Mouse (Mus musculus) hindbrain, embryonic 12.5 days (tissue): Measurements from ENCODE around the gene Tmem200b. TPM values are rescaled to one million over a fixed set of nuclear protein-coding genes. Genes with fewer than 3 reads are reported as not detected.

ENCODE experiments used
- ATAC-seq: fragments of 200-750 bp; cut with Nextera tagmentation; 2 replicates; pipeline ENCODE4 v1.8.0; 2017; ENCODE audit warnings: moderate TSS enrichment; ENCODE audit not compliant: low FRiP score
- H3K27ac ChIP-seq: fragments of 300-500 bp; sonication (generic); 2 replicates; pipeline ENCODE4 v1.5.1; 2016; ENCODE audit warnings: mild to moderate bottlenecking
- H3K27me3 ChIP-seq: fragments of 300-500 bp; sonication (generic); 2 replicates; pipeline ENCODE4 v1.6.1; 2016; ENCODE audit warnings: mild to moderate bottlenecking
- H3K36me3 ChIP-seq: fragments of 300-500 bp; sonication (generic); 2 replicates; pipeline ENCODE4 v1.6.1; 2016; ENCODE audit warnings: mild to moderate bottlenecking
- H3K4me1 ChIP-seq: fragments of 300-500 bp; sonication (generic); 2 replicates; pipeline ENCODE4 v1.6.1; 2016
- H3K4me2 ChIP-seq: fragments of 300-500 bp; sonication (generic); replicated peaks from 2 replicates; pipeline ENCODE4 v1.6.1; 2016; ENCODE audit warnings: mild to moderate bottlenecking
- H3K4me3 ChIP-seq: fragments of 300-500 bp; sonication (generic); 2 replicates; pipeline ENCODE4 v1.5.1; 2016; ENCODE audit warnings: mild to moderate bottlenecking
- H3K9ac ChIP-seq: fragments of 300-500 bp; sonication (generic); 2 replicates; pipeline ENCODE4 v1.6.1; 2016; ENCODE audit warnings: mild to moderate bottlenecking, moderate library complexity
- H3K9me3 ChIP-seq: fragments of 300-500 bp; sonication (generic); replicated peaks from 2 replicates; pipeline ENCODE4 v1.6.1; 2016; ENCODE audit warnings: mild to moderate bottlenecking
- WGBS: fragments of 180-500 bp; shearing (Covaris S2); methylation state at CpG from one replicate; pipeline ENCODE4 v1.1.7; 2016; 5-methylcytosine and 5-hydroxymethylcytosine counted together
- polyA plus RNA-seq: library from polyadenylated mRNA; unstranded; fragments of >200 nt; fragmentation: Nextera tagmentation; extraction: Ambion mirVana; gene quantifications from 2 replicates; pipeline ENCODE4 v1.2.1, GENCODE M21; 2016

Gene Tmem200b
- polyA plus RNA-seq, 1 experiment from 2014 or later, result 0.92 TPM

DNA sequence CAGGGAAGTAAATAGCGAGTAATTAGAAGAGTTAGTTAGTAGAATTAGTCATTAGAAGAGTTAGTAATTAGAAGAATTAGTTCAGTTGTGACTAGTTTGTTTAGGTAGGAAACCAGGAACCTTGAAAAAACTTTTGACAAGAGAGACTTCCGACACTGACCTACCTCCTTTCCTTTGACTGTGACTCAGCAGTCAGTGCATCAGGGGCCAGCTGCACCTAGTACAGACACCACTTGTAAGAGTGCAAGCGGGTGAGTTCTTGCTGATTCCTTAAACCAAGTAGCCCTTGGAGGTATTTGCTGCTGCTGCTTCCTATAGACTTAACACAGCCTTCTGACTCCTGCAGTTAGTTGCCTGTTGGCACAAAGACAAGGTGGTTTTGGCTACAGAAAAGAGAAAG is 30.9 kb upstream of the Tmem200b start:
- ATAC-seq, result no peak
- Histone ChIP-seq H3K27me3 (no peaks in the 10 kb centered on the region), H3K9ac (no peak overlapping the region), H3K36me3 (peaks cover 51% of the 10 kb centered on the region), H3K4me2 (no peak overlapping the region), H3K9me3 (no peaks in the 10 kb centered on the region), H3K4me3 (no peak overlapping the region), H3K27ac (no peak overlapping the region), H3K4me1 (no peaks in the 10 kb centered on the region)
- WGBS, result 85% methylated on average over 3 of the region's 3 CpGs

- H3K36me3 ChIP-seq, result peaks cover 82% of the 10 kb centered on the region
- H3K27me3 ChIP-seq, result no peaks in the 10 kb centered on the region
- no peak overlapping the region for H3K9ac ChIP-seq
- ATAC-seq, result no peak
- H3K4me2 ChIP-seq, result no peak overlapping the region
- no peak overlapping the region for H3K27ac ChIP-seq
- H3K4me3 ChIP-seq, result no peak overlapping the region
- H3K9me3 ChIP-seq, result no peaks in the 10 kb centered on the region
- no peaks in the 10 kb centered on the region for H3K4me1 ChIP-seq
- WGBS, result 95% methylated on average over 5 of the region's 5 CpGs
Observed at GRCm38 (mm10) chr4:131897109-131897508, 24.5 kb upstream of the Tmem200b start.

- Histone ChIP-seq H3K9ac (no peak overlapping the region), H3K9me3 (no peaks in the 10 kb centered on the region), H3K4me1 (no peaks in the 10 kb centered on the region), H3K4me3 (no peak overlapping the region), H3K36me3 (peaks cover 82% of the 10 kb centered on the region), H3K4me2 (no peak overlapping the region), H3K27ac (no peak overlapping the region), H3K27me3 (no peaks in the 10 kb centered on the region)
- WGBS, result 96% methylated on average over 8 of the region's 8 CpGs
- ATAC-seq, result no peak
Observed at GRCm38 (mm10) chr4:131897787-131898186, 23.8 kb upstream of the Tmem200b start.

DNA sequence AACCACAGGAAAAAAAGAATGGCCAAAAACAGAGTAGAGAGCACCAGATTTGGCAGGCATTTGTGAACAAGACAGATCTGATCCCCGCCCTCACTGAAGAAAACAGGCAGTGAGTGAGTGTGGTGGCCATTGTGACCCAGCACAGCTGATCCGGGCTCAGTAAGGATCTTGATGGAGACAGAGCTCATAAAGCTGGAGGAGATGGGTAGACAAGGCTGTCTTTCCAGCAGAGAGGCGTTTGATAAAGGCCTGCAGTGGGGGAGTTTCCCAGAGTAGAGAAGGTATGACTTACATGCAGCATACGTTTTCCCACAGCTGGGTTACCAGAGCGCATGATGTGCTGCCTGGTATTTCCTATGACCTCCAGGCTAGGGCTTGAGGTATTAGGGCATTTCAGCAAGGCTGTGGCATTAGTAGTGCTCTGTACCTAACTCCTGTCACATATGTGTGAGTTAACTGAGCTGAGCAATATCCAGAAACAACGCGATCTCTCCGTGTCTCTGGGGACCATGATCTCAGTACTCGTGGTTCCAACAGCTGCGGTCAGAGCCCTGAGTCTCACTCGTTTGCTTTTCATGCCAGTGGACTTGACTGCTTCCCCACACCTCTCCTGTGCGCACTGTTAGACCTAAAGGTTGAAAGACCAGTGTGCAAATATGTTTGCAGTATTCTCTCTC is 22.9 kb upstream of the Tmem200b start:
- Histone ChIP-seq H3K4me2 (no peak overlapping the region), H3K4me3 (no peak overlapping the region), H3K27me3 (no peaks in the 10 kb centered on the region), H3K27ac (no peak overlapping the region), H3K4me1 (no peaks in the 10 kb centered on the region), H3K36me3 (peaks cover 75% of the 10 kb centered on the region), H3K9me3 (no peaks in the 10 kb centered on the region), H3K9ac (no peak overlapping the region)
- 83% methylated on average over 12 of the region's 12 CpGs for WGBS
- ATAC-seq, result no peak

GRCm38 (mm10) chr4:131899180-131899554 is 22.4 kb upstream of the Tmem200b start:
- H3K27me3 ChIP-seq, result no peaks in the 10 kb centered on the region
- H3K4me2 ChIP-seq, result no peak overlapping the region
- no peak overlapping the region for H3K27ac ChIP-seq
- H3K4me1 ChIP-seq, result no peaks in the 10 kb centered on the region
- WGBS, result 92% methylated on average over 6 of the region's 6 CpGs
- no peak for ATAC-seq
- no peak overlapping the region for H3K4me3 ChIP-seq
- H3K9ac ChIP-seq, result no peak overlapping the region
- H3K36me3 ChIP-seq, result peaks cover 74% of the 10 kb centered on the region
- no peaks in the 10 kb centered on the region for H3K9me3 ChIP-seq

- Histone ChIP-seq H3K4me3 (no peak overlapping the region), H3K27ac (no peak overlapping the region), H3K36me3 (peaks cover 77% of the 10 kb centered on the region), H3K9ac (no peak overlapping the region), H3K4me2 (no peak overlapping the region), H3K9me3 (no peaks in the 10 kb centered on the region), H3K27me3 (no peaks in the 10 kb centered on the region), H3K4me1 (no peaks in the 10 kb centered on the region)
- 92% methylated on average over 15 of the region's 15 CpGs for WGBS
- ATAC-seq, result no peak
Observed at GRCm38 (mm10) chr4:131901090-131901489, 20.5 kb upstream of the Tmem200b start.

GRCm38 (mm10) chr4:131904478-131904877 is 17.1 kb upstream of the Tmem200b start:
- no peaks in the 10 kb centered on the region for H3K27me3 ChIP-seq
- H3K9me3 ChIP-seq, result no peaks in the 10 kb centered on the region
- peaks cover 53% of the 10 kb centered on the region for H3K36me3 ChIP-seq
- no peak overlapping the region for H3K27ac ChIP-seq
- H3K4me2 ChIP-seq, result no peak overlapping the region
- no peak overlapping the region for H3K4me3 ChIP-seq
- no peak for ATAC-seq
- H3K4me1 ChIP-seq, result peaks cover 2% of the 10 kb centered on the region
- 55% methylated on average over 8 of the region's 8 CpGs for WGBS
- H3K9ac ChIP-seq, result no peak overlapping the region

- peaks cover 21% of the 10 kb centered on the region for H3K4me1 ChIP-seq
- no peaks in the 10 kb centered on the region for H3K27me3 ChIP-seq
- no peak overlapping the region for H3K27ac ChIP-seq
- 76% methylated on average over 6 of the region's 6 CpGs for whole genome bisulfite sequencing
- H3K9ac ChIP-seq, result no peak overlapping the region
- no peaks in the 10 kb centered on the region for H3K9me3 ChIP-seq
- no peak overlapping the region for H3K4me2 ChIP-seq
- peaks cover 33% of the 10 kb centered on the region for H3K36me3 ChIP-seq
- no peak for ATAC-seq
- H3K4me3 ChIP-seq, result no peak overlapping the region
Observed at GRCm38 (mm10) chr4:131906423-131906822, 15.1 kb upstream of the Tmem200b start.

DNA sequence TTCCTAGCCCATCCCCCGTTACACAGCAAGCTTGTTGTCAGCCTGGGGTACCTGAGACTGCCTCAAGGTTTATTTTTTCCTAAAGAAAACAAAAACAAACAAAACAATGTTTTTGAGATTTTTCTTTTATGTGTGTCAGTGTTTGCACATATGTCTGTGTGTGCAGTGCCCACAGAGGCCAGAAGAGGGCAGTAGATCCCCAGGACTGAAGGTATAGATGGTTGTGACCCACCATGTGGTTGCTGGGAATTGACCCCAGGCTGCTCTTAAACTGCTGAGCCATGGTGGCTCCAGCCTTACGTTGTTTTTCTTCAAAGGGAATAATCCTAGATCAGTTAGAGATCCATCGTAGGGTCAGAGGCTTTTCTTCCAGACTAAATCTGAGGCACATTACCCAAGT is 13.7 kb upstream of the Tmem200b start:
- Histone ChIP-seq H3K9me3 (no peaks in the 10 kb centered on the region), H3K4me3 (no peak overlapping the region), H3K36me3 (peaks cover 20% of the 10 kb centered on the region), H3K4me1 (peaks cover 23% of the 10 kb centered on the region), H3K27me3 (peaks cover 14% of the 10 kb centered on the region), H3K9ac (no peak overlapping the region), H3K27ac (no peak overlapping the region), H3K4me2 (no peak overlapping the region)
- 95% methylated on average over 3 of the region's 3 CpGs for WGBS
- ATAC-seq, result no peak

DNA sequence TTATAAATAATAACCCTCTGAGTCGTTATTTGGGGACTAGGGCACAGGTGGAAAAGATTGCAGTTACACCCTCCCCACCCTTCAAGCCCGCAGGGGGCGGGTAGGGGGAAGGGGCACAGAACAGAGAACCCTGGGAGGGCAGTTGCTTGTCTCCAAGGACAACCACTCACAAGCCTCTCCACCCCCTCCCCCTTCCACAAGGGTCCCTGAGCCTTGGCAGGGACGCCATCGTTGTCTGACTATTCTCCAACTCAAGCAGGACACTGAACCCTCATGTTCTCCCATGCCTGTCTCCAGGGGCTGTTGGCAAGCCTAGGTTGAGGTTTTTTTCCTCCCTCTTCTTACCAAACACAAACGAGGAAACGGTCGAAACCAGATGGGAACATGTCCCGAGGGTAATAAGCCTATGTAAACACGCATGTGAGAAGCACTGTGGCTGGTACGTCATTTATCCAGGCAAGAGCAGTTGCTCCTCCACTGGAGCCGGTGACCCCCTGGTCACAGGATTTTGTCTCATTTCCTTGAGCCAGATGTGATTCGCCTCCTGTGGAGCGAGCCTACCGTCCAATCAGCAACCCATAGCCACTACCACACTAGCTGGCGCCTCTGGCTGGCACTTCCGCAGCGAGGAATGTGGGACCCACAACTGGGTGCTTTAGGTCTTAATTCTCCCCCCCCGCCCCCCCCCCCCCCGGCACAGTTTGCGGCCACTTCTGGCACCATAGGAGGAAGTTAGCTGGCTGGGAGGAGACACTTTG is 11.2 kb upstream of the Tmem200b start:
- no peak overlapping the region for H3K9ac ChIP-seq
- peaks cover 37% of the 10 kb centered on the region for H3K4me1 ChIP-seq
- H3K36me3 ChIP-seq, result peaks cover 4% of the 10 kb centered on the region; the same call in 1 of the 2 replicates
- peak; percentile 45 for ATAC-seq
- peak overlapping the region; percentile 50; the same call in 1 of the 2 replicates for H3K27ac ChIP-seq
- H3K9me3 ChIP-seq, result no peaks in the 10 kb centered on the region
- H3K27me3 ChIP-seq, result peaks cover 30% of the 10 kb centered on the region
- no peak overlapping the region for H3K4me3 ChIP-seq
- H3K4me2 ChIP-seq, result peak overlapping the region; percentile 33
- WGBS, result 12% methylated on average over 18 of the region's 21 CpGs

DNA sequence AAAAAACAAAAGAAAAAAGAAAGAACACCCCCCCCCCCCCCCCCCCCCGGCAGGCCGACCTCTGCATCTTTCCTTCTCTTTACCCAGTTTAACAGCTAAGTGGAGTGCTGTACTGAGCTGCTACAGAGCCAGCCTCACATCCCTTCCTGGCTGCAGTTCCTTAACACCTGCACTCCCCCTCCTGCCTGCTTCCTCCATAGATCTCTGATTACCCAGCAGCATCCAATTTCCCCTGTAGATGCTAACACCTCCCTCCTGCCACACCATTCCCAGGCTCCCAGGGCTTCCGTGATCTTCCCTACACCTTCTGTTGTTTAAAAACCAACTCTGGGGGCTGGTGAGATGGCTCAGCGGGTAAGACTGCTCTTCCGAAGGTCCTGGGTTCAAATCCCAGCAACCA is 10.1 kb upstream of the Tmem200b start:
- H3K9me3 ChIP-seq, result no peaks in the 10 kb centered on the region
- H3K4me2 ChIP-seq, result no peak overlapping the region
- no peak overlapping the region for H3K4me3 ChIP-seq
- no peak overlapping the region for H3K9ac ChIP-seq
- no peak for ATAC-seq
- WGBS, result 44% methylated on average over 4 of the region's 5 CpGs
- peaks cover 47% of the 10 kb centered on the region for H3K4me1 ChIP-seq
- peaks cover 41% of the 10 kb centered on the region for H3K27me3 ChIP-seq
- H3K36me3 ChIP-seq, result no peaks in the 10 kb centered on the region
- H3K27ac ChIP-seq, result no peak overlapping the region

DNA sequence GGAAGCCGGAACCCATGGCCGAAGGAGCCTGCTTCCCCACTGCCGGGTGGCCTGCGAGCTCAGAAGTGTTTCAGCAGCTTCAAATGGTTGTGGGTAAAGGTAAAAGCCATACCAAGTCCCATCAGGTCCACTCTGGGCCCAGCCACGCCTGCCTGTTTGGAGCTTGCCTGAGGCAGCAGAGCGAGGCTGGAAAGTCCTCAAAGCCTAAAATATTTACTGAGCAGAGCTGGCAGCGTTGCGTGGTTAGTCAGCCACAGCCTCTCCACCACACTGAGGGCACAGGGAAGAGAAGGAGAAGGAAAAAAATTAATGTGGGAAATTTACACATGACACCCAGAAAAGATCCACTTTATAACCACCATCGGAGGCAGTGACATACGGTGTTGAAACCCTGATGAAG is 8.0 kb upstream of the Tmem200b start:
- Histone ChIP-seq H3K4me1 (peaks cover 51% of the 10 kb centered on the region), H3K27ac (no peak overlapping the region), H3K4me3 (no peak overlapping the region), H3K9me3 (no peaks in the 10 kb centered on the region), H3K9ac (no peak overlapping the region), H3K36me3 (no peaks in the 10 kb centered on the region), H3K27me3 (peaks cover 60% of the 10 kb centered on the region), H3K4me2 (no peak overlapping the region)
- 53% methylated on average over 10 of the region's 10 CpGs for WGBS
- ATAC-seq, result no peak
